10 mouse cellular contexts compared by ENCODE assay signal in genomic region chr7:47146034-47146812, GRCm38 (mm10). TPM values are rescaled to one million over a fixed set of nuclear protein-coding genes. Genes with fewer than 3 reads are reported as not detected.
DNase-seq lines count a peak whose midpoint lies in the region; ATAC-seq and TF ChIP-seq lines count a peak whose summit lies in the region.
"Had no signal": no experiment of that assay in that cellular context is flagged by ENCODE, and none has a peak within 500 bp of the region (broad histone marks: within the 10 kb centered on the region; RNA-seq: fewer than 3 reads in every experiment).

No protein-coding gene starts in this region.

- H3K4me3 ChIP-seq in liver, adult 2 months (ENCODE audit: insufficient read depth, low read depth, low read length): no peak overlapping the region
- no peak overlapping the region for H3K4me3 ChIP-seq in liver, embryonic 12.5 days
- no peak overlapping the region for H3K4me3 ChIP-seq in forebrain, embryonic 13.5 days
- H3K4me3 ChIP-seq: liver, embryonic 13.5 days had no signal

- no peaks in the 10 kb centered on the region for H3K79me2 ChIP-seq in liver, adult 2 months (ENCODE audit: control insufficient read depth, insufficient read depth, low read length)

- TF ChIP-seq POLR2A in liver, adult 2 months (IDR thresholded peaks at IDR 0.05; ENCODE audit: extremely low read depth, insufficient read depth, low read length): no peak

- H3K36me3 ChIP-seq in liver, adult 2 months (ENCODE audit: control insufficient read depth, insufficient read depth, low read length): no peaks in the 10 kb centered on the region
- no peaks in the 10 kb centered on the region for H3K36me3 ChIP-seq in liver, embryonic 12.5 days
- no peaks in the 10 kb centered on the region for H3K36me3 ChIP-seq in forebrain, embryonic 13.5 days (ENCODE audit: poor library complexity, severe bottlenecking)
- H3K36me3 ChIP-seq: liver, embryonic 13.5 days had no signal

- TF ChIP-seq CTCF in liver, adult 2 months (IDR thresholded peaks at IDR 0.05; ENCODE audit: low read depth, low read length): peak; percentile 21; the same call in 1 of the 2 replicates

- peak; percentile 50 to 79 for DNase-seq in adrenal gland, adult (ENCODE audit: inconsistent age in 2 of 2, low spot score in 1 of 2)
- DNase-seq in adrenal gland, postnatal 4 days (ENCODE audit: low spot score in 2 of 2): no peak
- peak; percentile 2 for DNase-seq in liver, adult 2 months (ENCODE audit: extremely low read depth, low read depth, low spot score)
- peak; percentile 77 for DNase-seq in brain, adult 2 months (ENCODE audit: low read depth, low spot score)
- DNase-seq in layer of hippocampus, postnatal 10 days (ENCODE audit: low spot score in 2 of 2): peak; percentile 64 to 70
- peak; percentile 45 for DNase-seq in retina, postnatal 1 day
- DNase-seq: liver, embryonic 13.5 days had no signal

- H3K9me3 ChIP-seq in liver, embryonic 12.5 days (replicated peaks): no peaks in the 10 kb centered on the region
- H3K9me3 ChIP-seq in forebrain, embryonic 13.5 days (replicated peaks): no peaks in the 10 kb centered on the region
- H3K9me3 ChIP-seq: liver, embryonic 13.5 days had no signal

- no peaks in the 10 kb centered on the region for H3K27me3 ChIP-seq in liver, adult 2 months (ENCODE audit: control insufficient read depth, insufficient read depth, low read length)
- no peaks in the 10 kb centered on the region for H3K27me3 ChIP-seq in liver, embryonic 12.5 days (replicated peaks)
- H3K27me3 ChIP-seq in forebrain, embryonic 13.5 days: no peaks in the 10 kb centered on the region
- H3K27me3 ChIP-seq: liver, embryonic 13.5 days had no signal

- no peak for ATAC-seq in liver, embryonic 12.5 days
- no peak for ATAC-seq in forebrain, embryonic 13.5 days

- no peak overlapping the region for H3K4me2 ChIP-seq in liver, embryonic 12.5 days
- no peak overlapping the region for H3K4me2 ChIP-seq in forebrain, embryonic 13.5 days
- H3K4me2 ChIP-seq: liver, embryonic 13.5 days had no signal

- H3K27ac ChIP-seq in liver, adult 2 months (replicated peaks; ENCODE audit: insufficient read depth, low read depth, low read length): no peak overlapping the region
- no peak overlapping the region for H3K27ac ChIP-seq in liver, embryonic 12.5 days
- no peak overlapping the region for H3K27ac ChIP-seq in forebrain, embryonic 13.5 days
- H3K27ac ChIP-seq: liver, embryonic 13.5 days had no signal

- H3K9ac ChIP-seq in liver, adult 2 months (ENCODE audit: low read depth, low read length): no peak overlapping the region
- H3K9ac ChIP-seq in liver, embryonic 12.5 days: no peak overlapping the region
- H3K9ac ChIP-seq in forebrain, embryonic 13.5 days: no peak overlapping the region
- H3K9ac ChIP-seq: liver, embryonic 13.5 days had no signal

- no peaks in the 10 kb centered on the region for H3K4me1 ChIP-seq in liver, adult 2 months (ENCODE audit: control insufficient read depth, insufficient read depth, low read length)
- H3K4me1 ChIP-seq in liver, embryonic 12.5 days: no peaks in the 10 kb centered on the region
- H3K4me1 ChIP-seq in forebrain, embryonic 13.5 days: no peaks in the 10 kb centered on the region
- H3K4me1 ChIP-seq: liver, embryonic 13.5 days had no signal

- 53% methylated on average over 12 of the region's 12 CpGs for WGBS in liver, adult 2 months
- WGBS in liver, embryonic 12.5 days (ENCODE audit: insufficient replicate concordance): 30% methylated on average over 12 of the region's 12 CpGs
- 67% methylated on average over 12 of the region's 12 CpGs for WGBS in forebrain, embryonic 13.5 days

RNA-seq across cellular contexts. Expression of gene Ptpn5, which starts 12.7 kb away (rescaled TPM):
- total RNA-seq in adrenal gland, postnatal 4 days (2021): 1 to 10 TPM; 2.0 to 2.1 TPM
- total RNA-seq in liver, adult 2 months (2014; rRNA removed): not detected in 2 replicates
- 0.02 TPM in 1 of 2 replicates, not detected in the other for polyA plus RNA-seq in liver, adult 2 months (2012; rRNA removed)
- 0.23 TPM in 1 of 2 replicates, not detected in the other for polyA plus RNA-seq in liver, embryonic 12.5 days (2016; fragmentation: Nextera tagmentation; extraction: Ambion mirVana)
- total RNA-seq in layer of hippocampus, postnatal 10 days (2021): 100 to 1,000 TPM; 121 to 129 TPM
- polyA plus RNA-seq in forebrain, embryonic 13.5 days (2015; fragmentation: Nextera tagmentation; extraction: Ambion mirVana): 38.8 and 46.9 TPM in 2 replicates

RNA-seq across cellular contexts. Expression of gene Mrgpra6, which starts 58.5 kb away (rescaled TPM):
- not detected for total RNA-seq in adrenal gland, postnatal 4 days (2021)
- not detected in 2 replicates for total RNA-seq in liver, adult 2 months (2014; rRNA removed)
- not detected in 2 replicates for polyA plus RNA-seq in liver, adult 2 months (2012; rRNA removed)
- polyA plus RNA-seq in liver, embryonic 12.5 days (2016; fragmentation: Nextera tagmentation; extraction: Ambion mirVana): not detected in 2 replicates
- total RNA-seq in layer of hippocampus, postnatal 10 days (2021): not detected
- not detected in 2 replicates for polyA plus RNA-seq in forebrain, embryonic 13.5 days (2015; fragmentation: Nextera tagmentation; extraction: Ambion mirVana)
- polyA plus RNA-seq: liver, embryonic 13.5 days; stomach, embryonic 14.5 days had no signal

Comparison
In these comparisons a context has a peak if more than half of its experiments do, and no peak if none do; other contexts are left out.
1. DNase-seq: peak in adrenal gland, adult (2 of 2), liver, adult 2 months (single experiment), brain, adult 2 months (single experiment), layer of hippocampus, postnatal 10 days (2 of 2) and retina, postnatal 1 day (single experiment); none in adrenal gland, postnatal 4 days (0 of 2).
2. RNA of gene Ptpn5, which starts 12.7 kb away (total RNA-seq): 121 to 129 TPM in layer of hippocampus, postnatal 10 days; 2.0 to 2.1 TPM in adrenal gland, postnatal 4 days and not detected in liver, adult 2 months; every median in the first group is over 10 times any median in the second.